Mouse (Mus musculus): Measurements from ENCODE around the gene Rnf10.

DNA sequence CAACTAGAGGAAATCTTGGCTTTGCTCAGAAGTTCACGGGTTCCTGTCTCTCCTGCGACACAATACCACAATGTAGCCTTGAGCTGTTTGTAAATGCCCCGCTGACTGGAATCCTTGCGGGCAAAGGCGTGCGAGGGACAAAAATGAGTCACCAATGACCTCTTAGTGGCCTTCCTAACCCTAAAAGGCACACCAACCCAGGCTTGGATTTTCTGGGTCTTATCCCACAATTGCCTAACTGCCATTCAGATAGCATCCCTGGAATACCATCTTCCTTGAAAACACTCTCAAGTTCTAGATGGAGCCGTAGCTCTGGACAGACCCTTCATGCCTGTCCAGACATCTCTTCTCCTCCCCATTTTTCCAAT lies 79.9 kb downstream of the Rnf10 start:
- TF ChIP-seq CTCF (IDR thresholded peaks at IDR 0.05; ENCODE audit: low read depth) (no peak), EP300 (IDR thresholded peaks at IDR 0.05; ENCODE audit: low read depth) (no peak)

Measured in liver, embryonic 14.5 days (tissue).